In the genomic region with DNA sequence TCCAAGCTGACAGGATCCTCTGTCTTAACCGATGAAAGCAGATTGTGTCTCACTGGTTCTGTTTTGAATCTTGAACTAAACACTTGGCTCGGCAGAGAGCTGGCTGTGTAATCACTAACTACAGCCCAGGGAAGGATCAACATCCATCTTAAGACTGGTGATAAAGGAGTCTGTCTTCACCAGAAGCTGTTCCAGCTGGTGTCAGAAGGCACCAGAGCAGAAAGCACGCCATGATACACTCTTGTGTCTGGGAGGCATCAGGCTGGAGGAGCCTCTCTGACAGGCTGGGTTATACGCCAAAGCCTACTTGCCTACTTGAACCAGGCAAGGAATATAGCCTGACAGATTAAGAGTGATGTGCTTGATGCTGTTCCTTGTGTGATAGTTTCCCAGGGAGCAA, we compare ENCODE assay signal across 20 mouse cellular contexts. TPM values are rescaled to one million over a fixed set of nuclear protein-coding genes. Genes with fewer than 3 reads are reported as not detected.
A peak's percentile ranks its signal among the peaks of the same experiment; 100 is the strongest.
DNase-seq lines count a peak whose midpoint lies in the region; ATAC-seq and TF ChIP-seq lines count a peak whose summit lies in the region.
"Had no signal": no experiment of that assay in that cellular context is flagged by ENCODE, and none has a peak within 500 bp of the region (broad histone marks: within the 10 kb centered on the region; RNA-seq: fewer than 3 reads in every experiment).

No protein-coding gene starts in this region.

- peak; percentile 48 for DNase-seq in forebrain, postnatal 0 days
- DNase-seq in forebrain, embryonic 11.5 days (ENCODE audit: low spot score), result no peak
- no peak for DNase-seq in kidney, postnatal 36 days
- no peak for DNase-seq in neural tube, embryonic 10.5 days (ENCODE audit: extremely low spot score, low spot score)
- DNase-seq in T-cell, adult 2 months (ENCODE audit: low spot score), result no peak
- DNase-seq: adrenal gland, adult 2 months; cerebellum, adult 2 months; gastrocnemius, postnatal 36 days; heart, postnatal 36 days; lung, postnatal 4 days; right cerebral cortex, postnatal 14 days; thymus, adult 18-20 months had no signal

- no peaks in the 10 kb centered on the region for H3K4me1 ChIP-seq in forebrain, postnatal 0 days (ENCODE audit: insufficient read depth)
- H3K4me1 ChIP-seq in forebrain, embryonic 11.5 days (replicated peaks; ENCODE audit: control insufficient read depth, insufficient read depth, low read length), result no peaks in the 10 kb centered on the region
- 0 out of 2 replicates have a peak, but pooled peaks cover 2% of the 10 kb centered on the region for H3K4me1 ChIP-seq in kidney, embryonic 14.5 days (ENCODE audit: control insufficient read depth, insufficient read depth, low read length)
- H3K4me1 ChIP-seq in neural tube, embryonic 15.5 days, result no peaks in the 10 kb centered on the region
- peaks cover 5% of the 10 kb centered on the region for H3K4me1 ChIP-seq in stomach, embryonic 16.5 days (ENCODE audit: control insufficient read depth, insufficient read depth, low read length)
- H3K4me1 ChIP-seq: limb, embryonic 13.5 days; liver, embryonic 15.5 days; midbrain, embryonic 12.5 days had no signal

- ATAC-seq in forebrain, postnatal 0 days, result peak; percentile 93
- no peak for ATAC-seq in forebrain, embryonic 11.5 days (replicated peaks; ENCODE audit: low FRiP score)
- 0 out of 2 replicates have a peak, but pooled peaks have one; percentile 62 for ATAC-seq in kidney, embryonic 14.5 days (ENCODE audit: low FRiP score, low TSS enrichment)
- ATAC-seq in neural tube, embryonic 15.5 days (ENCODE audit: low FRiP score), result 0 out of 2 replicates have a peak, but pooled peaks have one; percentile 38
- ATAC-seq in stomach, embryonic 16.5 days (ENCODE audit: insufficient read depth, low FRiP score), result peak; percentile 52; the same call in 1 of the 2 replicates

- H3K27ac ChIP-seq in forebrain, postnatal 0 days (ENCODE audit: low read depth, low read length), result no peak overlapping the region
- no peak overlapping the region for H3K27ac ChIP-seq in forebrain, embryonic 11.5 days (ENCODE audit: low read depth, low read length)
- H3K27ac ChIP-seq in kidney, embryonic 14.5 days (ENCODE audit: low read depth, low read length), result no peak overlapping the region
- H3K27ac ChIP-seq in neural tube, embryonic 15.5 days (replicated peaks), result no peak overlapping the region
- H3K27ac ChIP-seq in stomach, embryonic 16.5 days (ENCODE audit: low read length), result no peak overlapping the region
- H3K27ac ChIP-seq: limb, embryonic 13.5 days; liver, embryonic 15.5 days; midbrain, embryonic 12.5 days had no signal

- H3K36me3 ChIP-seq in forebrain, postnatal 0 days (ENCODE audit: insufficient read depth), result no peaks in the 10 kb centered on the region
- H3K36me3 ChIP-seq in forebrain, embryonic 11.5 days (ENCODE audit: control insufficient read depth, insufficient read depth, low read length), result no peaks in the 10 kb centered on the region
- no peaks in the 10 kb centered on the region for H3K36me3 ChIP-seq in kidney, embryonic 14.5 days (ENCODE audit: control insufficient read depth, insufficient read depth, low read length)
- H3K36me3 ChIP-seq in neural tube, embryonic 15.5 days, result no peaks in the 10 kb centered on the region
- H3K36me3 ChIP-seq in stomach, embryonic 16.5 days (ENCODE audit: control insufficient read depth, insufficient read depth, low read length), result no peaks in the 10 kb centered on the region
- H3K36me3 ChIP-seq: heart, embryonic 12.5 days; limb, embryonic 13.5 days; liver, embryonic 15.5 days; midbrain, embryonic 12.5 days had no signal

- TF ChIP-seq CTCF in forebrain, postnatal 0 days (IDR thresholded peaks at IDR 0.05; ENCODE audit: low read depth), result no peak

- no peak overlapping the region for H3K9ac ChIP-seq in forebrain, postnatal 0 days
- H3K9ac ChIP-seq in forebrain, embryonic 11.5 days (ENCODE audit: low read length), result no peak overlapping the region
- no peak overlapping the region for H3K9ac ChIP-seq in kidney, embryonic 14.5 days (ENCODE audit: low read depth, low read length)
- H3K9ac ChIP-seq in neural tube, embryonic 15.5 days (replicated peaks), result no peak overlapping the region
- no peak overlapping the region for H3K9ac ChIP-seq in stomach, embryonic 16.5 days (ENCODE audit: low read length)
- H3K9ac ChIP-seq: heart, embryonic 12.5 days; limb, embryonic 13.5 days; liver, embryonic 15.5 days; midbrain, embryonic 12.5 days had no signal

- 51% methylated on average over 4 of the region's 4 CpGs for WGBS in forebrain, postnatal 0 days
- WGBS in forebrain, embryonic 11.5 days, result 78% methylated on average over 4 of the region's 4 CpGs
- WGBS in kidney, embryonic 14.5 days, result 28% methylated on average over 4 of the region's 4 CpGs
- 46% methylated on average over 4 of the region's 4 CpGs for WGBS in neural tube, embryonic 15.5 days
- 25% methylated on average over 4 of the region's 4 CpGs for WGBS in stomach, embryonic 16.5 days

- H3K9me3 ChIP-seq in forebrain, postnatal 0 days (ENCODE audit: low read length), result no peaks in the 10 kb centered on the region
- no peaks in the 10 kb centered on the region for H3K9me3 ChIP-seq in forebrain, embryonic 11.5 days (ENCODE audit: control insufficient read depth, low read length)
- no peaks in the 10 kb centered on the region for H3K9me3 ChIP-seq in kidney, embryonic 14.5 days (ENCODE audit: control insufficient read depth, low read length)
- H3K9me3 ChIP-seq in neural tube, embryonic 15.5 days (replicated peaks), result no peaks in the 10 kb centered on the region
- H3K9me3 ChIP-seq in stomach, embryonic 16.5 days (replicated peaks; ENCODE audit: control insufficient read depth, low read length), result no peaks in the 10 kb centered on the region
- H3K9me3 ChIP-seq: limb, embryonic 13.5 days; liver, embryonic 15.5 days; midbrain, embryonic 12.5 days had no signal

- no peak overlapping the region for H3K4me3 ChIP-seq in forebrain, postnatal 0 days (ENCODE audit: low read depth, low read length)
- no peak overlapping the region for H3K4me3 ChIP-seq in forebrain, embryonic 11.5 days (ENCODE audit: low read depth, low read length)
- no peak overlapping the region for H3K4me3 ChIP-seq in kidney, embryonic 14.5 days (ENCODE audit: low read length)
- H3K4me3 ChIP-seq in neural tube, embryonic 15.5 days (replicated peaks), result no peak overlapping the region
- no peak overlapping the region for H3K4me3 ChIP-seq in stomach, embryonic 16.5 days (replicated peaks; ENCODE audit: low read length)
- H3K4me3 ChIP-seq: heart, embryonic 12.5 days; limb, embryonic 13.5 days; liver, embryonic 15.5 days; midbrain, embryonic 12.5 days had no signal

- H3K27me3 ChIP-seq in forebrain, postnatal 0 days (ENCODE audit: insufficient read depth, low read length), result no peaks in the 10 kb centered on the region
- no peaks in the 10 kb centered on the region for H3K27me3 ChIP-seq in forebrain, embryonic 11.5 days (ENCODE audit: control insufficient read depth, insufficient read depth, low read length)
- H3K27me3 ChIP-seq in kidney, embryonic 14.5 days (ENCODE audit: control insufficient read depth, insufficient read depth, low read length), result no peaks in the 10 kb centered on the region
- H3K27me3 ChIP-seq in neural tube, embryonic 15.5 days (replicated peaks), result peaks cover 5% of the 10 kb centered on the region
- H3K27me3 ChIP-seq in stomach, embryonic 16.5 days (ENCODE audit: control insufficient read depth, insufficient read depth, low read length), result no peaks in the 10 kb centered on the region
- H3K27me3 ChIP-seq: limb, embryonic 13.5 days; liver, embryonic 15.5 days; midbrain, embryonic 12.5 days had no signal

- H3K4me2 ChIP-seq in forebrain, postnatal 0 days (ENCODE audit: low read depth), result no peak overlapping the region
- H3K4me2 ChIP-seq in forebrain, embryonic 11.5 days (ENCODE audit: low read depth, low read length, severe bottlenecking), result no peak overlapping the region
- no peak overlapping the region for H3K4me2 ChIP-seq in kidney, embryonic 14.5 days (replicated peaks; ENCODE audit: low read depth, low read length)
- H3K4me2 ChIP-seq in neural tube, embryonic 15.5 days, result no peak overlapping the region
- H3K4me2 ChIP-seq in stomach, embryonic 16.5 days (ENCODE audit: low read depth, low read length), result no peak overlapping the region
- H3K4me2 ChIP-seq: heart, embryonic 12.5 days; limb, embryonic 13.5 days; liver, embryonic 15.5 days; midbrain, embryonic 12.5 days had no signal

RNA-seq across cellular contexts. Expression of a gene that starts 12.3 kb away (rescaled TPM):
- total RNA-seq in forebrain, postnatal 0 days (2014; rRNA removed), result 13.8 and 18.3 TPM in 2 replicates
- polyA plus RNA-seq in forebrain, postnatal 0 days (2015; fragmentation: Nextera tagmentation; extraction: Ambion mirVana), result 18.1 and 18.7 TPM in 2 replicates
- 1.1 and 1.8 TPM in 2 replicates for polyA plus RNA-seq in forebrain, embryonic 11.5 days (2014; fragmentation: Nextera tagmentation; extraction: Ambion mirVana)
- 0.30 and 1.2 TPM in 2 replicates for polyA plus RNA-seq in kidney, embryonic 14.5 days (2014; fragmentation: Nextera tagmentation; extraction: Ambion mirVana)
- polyA plus RNA-seq in neural tube, embryonic 15.5 days (2015; fragmentation: Nextera tagmentation; extraction: Ambion mirVana), result 10.9 and 13.8 TPM in 2 replicates
- 12.7 and 19.2 TPM in 2 replicates for polyA plus RNA-seq in stomach, embryonic 16.5 days (2015; fragmentation: Nextera tagmentation; extraction: Ambion mirVana)
- total RNA-seq: adrenal gland, adult 2 months; gastrocnemius, postnatal 36 days; heart, postnatal 36 days had no signal
- polyA plus RNA-seq: adrenal gland, adult 2 months; C2C12; liver, embryonic 15.5 days had no signal

RNA-seq across cellular contexts. Expression of a gene that starts 30.1 kb away (rescaled TPM):
- 0.24 TPM in 1 of 2 replicates, not detected in the other for total RNA-seq in forebrain, postnatal 0 days (2014; rRNA removed)
- polyA plus RNA-seq in forebrain, postnatal 0 days (2015; fragmentation: Nextera tagmentation; extraction: Ambion mirVana), result not detected in 2 replicates
- polyA plus RNA-seq in forebrain, embryonic 11.5 days (2014; fragmentation: Nextera tagmentation; extraction: Ambion mirVana), result not detected in 2 replicates
- not detected in 2 replicates for polyA plus RNA-seq in kidney, embryonic 14.5 days (2014; fragmentation: Nextera tagmentation; extraction: Ambion mirVana)
- not detected in 2 replicates for polyA plus RNA-seq in neural tube, embryonic 15.5 days (2015; fragmentation: Nextera tagmentation; extraction: Ambion mirVana)
- not detected in 2 replicates for polyA plus RNA-seq in stomach, embryonic 16.5 days (2015; fragmentation: Nextera tagmentation; extraction: Ambion mirVana)
- total RNA-seq: adrenal gland, adult 2 months; gastrocnemius, postnatal 36 days; heart, postnatal 36 days had no signal
- polyA plus RNA-seq: adrenal gland, adult 2 months; C2C12; heart, embryonic 12.5 days; limb, embryonic 13.5 days; liver, embryonic 15.5 days; midbrain, embryonic 12.5 days had no signal

RNA-seq across cellular contexts. Expression of a gene that starts 41.2 kb away (rescaled TPM):
- 9.6 and 11.3 TPM in 2 replicates for total RNA-seq in forebrain, postnatal 0 days (2014; rRNA removed)
- polyA plus RNA-seq in forebrain, postnatal 0 days (2015; fragmentation: Nextera tagmentation; extraction: Ambion mirVana), result 12.8 and 14.4 TPM in 2 replicates
- polyA plus RNA-seq in forebrain, embryonic 11.5 days (2014; fragmentation: Nextera tagmentation; extraction: Ambion mirVana), result 6.2 and 8.4 TPM in 2 replicates
- 0.67 and 1.2 TPM in 2 replicates for polyA plus RNA-seq in kidney, embryonic 14.5 days (2014; fragmentation: Nextera tagmentation; extraction: Ambion mirVana)
- polyA plus RNA-seq in neural tube, embryonic 15.5 days (2015; fragmentation: Nextera tagmentation; extraction: Ambion mirVana), result 7.9 and 11.4 TPM in 2 replicates
- 45.3 and 72.8 TPM in 2 replicates for polyA plus RNA-seq in stomach, embryonic 16.5 days (2015; fragmentation: Nextera tagmentation; extraction: Ambion mirVana)
- total RNA-seq: heart, postnatal 36 days had no signal
- polyA plus RNA-seq: C2C12 had no signal
